Mouse (Mus musculus) forebrain, embryonic 12.5 days (tissue): ENCODE data around the gene H2-Aa. TPM values are rescaled to one million over a fixed set of nuclear protein-coding genes. Genes with fewer than 3 reads are reported as not detected.

Experiments
- ATAC-seq: fragments of 200-750 bp; cut with Nextera tagmentation; 2 replicates; pipeline ENCODE4 v1.8.0; 2017; ENCODE audit warnings: moderate TSS enrichment; ENCODE audit not compliant: low FRiP score
- H3K27ac ChIP-seq: fragments of 300-500 bp; sonication (generic); 2 replicates; pipeline ENCODE4 v1.5.1; 2016; ENCODE audit warnings: mild to moderate bottlenecking
- H3K27me3 ChIP-seq: fragments of 300-500 bp; sonication (generic); 2 replicates; pipeline ENCODE4 v1.6.1; 2016; ENCODE audit warnings: mild to moderate bottlenecking
- H3K36me3 ChIP-seq: fragments of 300-500 bp; sonication (generic); replicated peaks from 2 replicates; pipeline ENCODE4 v1.6.1; 2016; ENCODE audit warnings: mild to moderate bottlenecking
- H3K4me1 ChIP-seq: fragments of 300-500 bp; sonication (generic); 2 replicates; pipeline ENCODE4 v1.6.1; 2016
- H3K4me2 ChIP-seq: fragments of 300-500 bp; sonication (generic); 2 replicates; pipeline ENCODE4 v1.6.1; 2016; ENCODE audit warnings: mild to moderate bottlenecking, moderate library complexity
- H3K4me3 ChIP-seq: fragments of 300-500 bp; sonication (generic); replicated peaks from 2 replicates; pipeline ENCODE4 v1.5.1; 2016; ENCODE audit warnings: mild to moderate bottlenecking
- H3K9ac ChIP-seq: fragments of 300-500 bp; sonication (generic); 2 replicates; pipeline ENCODE4 v1.6.1; 2016; ENCODE audit warnings: mild to moderate bottlenecking
- H3K9me3 ChIP-seq: fragments of 300-500 bp; sonication (generic); 2 replicates; pipeline ENCODE4 v1.6.1; 2016
- WGBS: fragments of 180-500 bp; shearing (Covaris S2); methylation state at CpG from one replicate; pipeline ENCODE4 v1.1.7; 2016; 5-methylcytosine and 5-hydroxymethylcytosine counted together
- polyA plus RNA-seq: library from polyadenylated mRNA; unstranded; fragments of >200 nt; fragmentation: Nextera tagmentation; extraction: Ambion mirVana; gene quantifications from 2 replicates; pipeline ENCODE4 v1.2.1, GENCODE M21; 2016

Gene H2-Aa
- polyA plus RNA-seq, 1 experiment from 2014 or later: not detected

GRCm38 (mm10) chr17:34309225-34309624, 21.6 kb upstream of the H2-Aa start:
- H3K9me3 ChIP-seq: no peaks in the 10 kb centered on the region
- H3K9ac ChIP-seq: peak overlapping the region; percentile 63
- H3K27ac ChIP-seq: no peak overlapping the region; the same call in 1 of the 2 replicates
- H3K4me3 ChIP-seq: peak overlapping the region; percentile 62
- H3K4me2 ChIP-seq: peak overlapping the region; percentile 71
- H3K27me3 ChIP-seq: peaks cover 18% of the 10 kb centered on the region; the same call in 1 of the 2 replicates
- 34% methylated on average over 10 of the region's 10 CpGs for WGBS
- no peak for ATAC-seq
- H3K36me3 ChIP-seq: no peaks in the 10 kb centered on the region
- H3K4me1 ChIP-seq: peaks cover 3% of the 10 kb centered on the region

- H3K4me2 ChIP-seq: no peak overlapping the region
- H3K27me3 ChIP-seq: peaks cover 14% of the 10 kb centered on the region; the same call in 1 of the 2 replicates
- no peak overlapping the region for H3K4me3 ChIP-seq
- no peak overlapping the region for H3K9ac ChIP-seq
- WGBS: 80% methylated on average over 4 of the region's 4 CpGs
- no peaks in the 10 kb centered on the region for H3K9me3 ChIP-seq
- no peaks in the 10 kb centered on the region for H3K36me3 ChIP-seq
- H3K4me1 ChIP-seq: peaks cover 3% of the 10 kb centered on the region
- no peak for ATAC-seq
- H3K27ac ChIP-seq: no peak overlapping the region
Observed at GRCm38 (mm10) chr17:34308161-34308560, 20.5 kb upstream of the H2-Aa start.

- H3K27me3 ChIP-seq: peaks cover 14% of the 10 kb centered on the region; the same call in 1 of the 2 replicates
- no peak overlapping the region for H3K27ac ChIP-seq
- H3K36me3 ChIP-seq: no peaks in the 10 kb centered on the region
- H3K9me3 ChIP-seq: no peaks in the 10 kb centered on the region
- H3K4me2 ChIP-seq: no peak overlapping the region
- no peak overlapping the region for H3K9ac ChIP-seq
- ATAC-seq: no peak
- peaks cover 3% of the 10 kb centered on the region for H3K4me1 ChIP-seq
- H3K4me3 ChIP-seq: no peak overlapping the region
Observed at GRCm38 (mm10) chr17:34307216-34307615, 19.6 kb upstream of the H2-Aa start.

- ATAC-seq: no peak
- Histone ChIP-seq H3K36me3 (no peaks in the 10 kb centered on the region), H3K4me3 (no peak overlapping the region), H3K27me3 (peaks cover 14% of the 10 kb centered on the region; the same call in 1 of the 2 replicates), H3K4me2 (no peak overlapping the region), H3K4me1 (peaks cover 3% of the 10 kb centered on the region), H3K9me3 (no peaks in the 10 kb centered on the region), H3K9ac (no peak overlapping the region), H3K27ac (no peak overlapping the region)
- WGBS: 89% methylated on average over 2 of the region's 2 CpGs
Observed at GRCm38 (mm10) chr17:34306407-34306806, 18.8 kb upstream of the H2-Aa start.

- ATAC-seq: peak; percentile 84
- H3K9me3 ChIP-seq: no peaks in the 10 kb centered on the region
- no peak within 1 kb of the TSS for H3K9ac ChIP-seq
- H3K4me3 ChIP-seq: no peak within 1 kb of the TSS
- no peak within 1 kb of the TSS for H3K4me2 ChIP-seq
- H3K27ac ChIP-seq: no peak within 1 kb of the TSS
- H3K27me3 ChIP-seq: peaks cover 14% of the 10 kb centered on the region; the same call in 1 of the 2 replicates
- H3K4me1 ChIP-seq: peaks cover 3% of the 10 kb centered on the region
- H3K36me3 ChIP-seq: no peaks in the 10 kb centered on the region
Observed at GRCm38 (mm10) chr17:34305380-34306030, 17.9 kb upstream of the H2-Aa start, which contains the start of gene H2-Eb1. TSS of gene H2-Eb1 (plus strand) at chr17:34305867.

- no peak for ATAC-seq
- Histone ChIP-seq H3K27me3 (peaks cover 14% of the 10 kb centered on the region; the same call in 1 of the 2 replicates), H3K27ac (no peak overlapping the region), H3K4me3 (no peak overlapping the region), H3K9me3 (no peaks in the 10 kb centered on the region), H3K9ac (no peak overlapping the region), H3K4me1 (no peaks in the 10 kb centered on the region; the same call in 1 of the 2 replicates), H3K4me2 (no peak overlapping the region), H3K36me3 (no peaks in the 10 kb centered on the region)
- 37% methylated on average over 4 of the region's 4 CpGs for WGBS
Observed at GRCm38 (mm10) chr17:34304751-34305150, 17.1 kb upstream of the H2-Aa start.

- no peak overlapping the region for H3K4me2 ChIP-seq
- H3K4me1 ChIP-seq: no peaks in the 10 kb centered on the region
- peaks cover 14% of the 10 kb centered on the region; the same call in 1 of the 2 replicates for H3K27me3 ChIP-seq
- H3K27ac ChIP-seq: no peak overlapping the region
- H3K4me3 ChIP-seq: no peak overlapping the region
- no peaks in the 10 kb centered on the region for H3K9me3 ChIP-seq
- H3K9ac ChIP-seq: no peak overlapping the region
- no peak for ATAC-seq
- WGBS: 84% methylated on average over 2 of the region's 2 CpGs
- no peaks in the 10 kb centered on the region for H3K36me3 ChIP-seq
Observed at GRCm38 (mm10) chr17:34303789-34304188, 16.2 kb upstream of the H2-Aa start.

- WGBS: 87% methylated on average over 4 of the region's 4 CpGs
- Histone ChIP-seq H3K36me3 (no peaks in the 10 kb centered on the region), H3K27ac (no peak overlapping the region), H3K9me3 (no peaks in the 10 kb centered on the region), H3K4me3 (no peak overlapping the region), H3K4me1 (peaks cover 5% of the 10 kb centered on the region), H3K4me2 (no peak overlapping the region), H3K9ac (no peak overlapping the region), H3K27me3 (peaks cover 7% of the 10 kb centered on the region; the same call in 1 of the 2 replicates)
- no peak for ATAC-seq
Observed at GRCm38 (mm10) chr17:34301670-34302190, 14.1 kb upstream of the H2-Aa start.

- Histone ChIP-seq H3K36me3 (no peaks in the 10 kb centered on the region), H3K4me3 (no peak overlapping the region), H3K9me3 (no peaks in the 10 kb centered on the region), H3K4me1 (peaks cover 5% of the 10 kb centered on the region), H3K27ac (no peak overlapping the region), H3K9ac (no peak overlapping the region), H3K4me2 (no peak overlapping the region), H3K27me3 (0 out of 2 replicates have a peak, but pooled peaks cover 4% of the 10 kb centered on the region)
- no peak for ATAC-seq
- 82% methylated on average over 23 of the region's 23 CpGs for WGBS
Observed at GRCm38 (mm10) chr17:34300691-34301566, 13.3 kb upstream of the H2-Aa start.

GRCm38 (mm10) chr17:34300071-34300470, 12.4 kb upstream of the H2-Aa start:
- WGBS: 90% methylated on average over 8 of the region's 8 CpGs
- Histone ChIP-seq H3K4me3 (no peak overlapping the region), H3K9me3 (no peaks in the 10 kb centered on the region), H3K27me3 (0 out of 2 replicates have a peak, but pooled peaks cover 4% of the 10 kb centered on the region), H3K9ac (no peak overlapping the region), H3K36me3 (no peaks in the 10 kb centered on the region), H3K27ac (no peak overlapping the region), H3K4me2 (no peak overlapping the region), H3K4me1 (peaks cover 8% of the 10 kb centered on the region)
- ATAC-seq: no peak

- H3K27ac ChIP-seq: no peak overlapping the region
- H3K4me1 ChIP-seq: peaks cover 8% of the 10 kb centered on the region
- no peak overlapping the region for H3K4me3 ChIP-seq
- no peaks in the 10 kb centered on the region for H3K36me3 ChIP-seq
- no peak for ATAC-seq
- H3K9me3 ChIP-seq: no peaks in the 10 kb centered on the region
- 49% methylated on average over 3 of the region's 3 CpGs for WGBS
- H3K27me3 ChIP-seq: 0 out of 2 replicates have a peak, but pooled peaks cover 4% of the 10 kb centered on the region
- H3K9ac ChIP-seq: no peak overlapping the region
- no peak overlapping the region for H3K4me2 ChIP-seq
Observed at GRCm38 (mm10) chr17:34299356-34299755, 11.7 kb upstream of the H2-Aa start.
